Mouse (Mus musculus): ENCODE measurements around the gene Tefm. TPM values are rescaled to one million over a fixed set of nuclear protein-coding genes. Genes with fewer than 3 reads are reported as not detected.

Tefm gene
- total and polyA plus RNA-seq, 3 experiments, result 34.4 to 70.2 (median 43.9) TPM

DNA sequence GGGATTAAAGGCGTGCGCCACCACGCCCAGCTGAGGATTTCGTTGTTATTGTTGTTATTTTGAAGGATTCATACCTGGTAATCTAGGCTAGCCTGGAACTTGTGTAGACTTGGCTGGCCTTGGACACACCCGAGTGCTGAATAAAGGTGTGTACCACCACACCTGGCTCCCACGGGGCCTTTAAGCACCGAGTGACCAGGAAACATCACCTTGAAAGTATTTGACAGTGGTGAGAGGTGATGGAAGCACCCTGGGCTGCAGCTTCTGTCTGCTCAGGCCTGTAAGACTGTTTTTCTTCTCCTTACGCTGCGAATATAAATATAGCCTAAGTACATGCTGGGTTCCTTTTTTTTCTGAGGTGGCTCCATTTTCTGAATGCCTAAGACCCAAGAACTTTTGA is 26.1 kb upstream of the Tefm start:
- Histone ChIP-seq H3K36me3 (replicated peaks in 1 of 2; ENCODE audit: control insufficient read depth in 1 of 2, insufficient read depth in 1 of 2, low read length in 1 of 2) (peaks cover 0 to 14% of the 10 kb centered on the region in 2 experiments), H3K4me3 (replicated peaks in 1 of 3; ENCODE audit: low read depth in 2 of 3, low read length in 2 of 3, poor library complexity in 1 of 3) (no peak overlapping the region), H3K4me1 (ENCODE audit: control insufficient read depth in 1 of 2, insufficient read depth in 2 of 2) (peaks cover 37 to 70% of the 10 kb centered on the region in 2 experiments), H3K27ac (ENCODE audit: insufficient read depth, low read depth) (no peak overlapping the region), H3K9ac (ENCODE audit: insufficient read depth, low read depth) (no peak overlapping the region), H3K4me2 (ENCODE audit: insufficient read depth, low read depth, poor library complexity, severe bottlenecking) (no peak overlapping the region), H3K27me3 (replicated peaks) (no peaks in the 10 kb centered on the region), H3K79me2 (replicated peaks; ENCODE audit: control insufficient read depth, extremely low read depth, insufficient read depth, poor library complexity, severe bottlenecking) (no peaks in the 10 kb centered on the region), H3K9me3 (replicated peaks; ENCODE audit: low read length) (peaks cover 3% of the 10 kb centered on the region)
- TF ChIP-seq NELFE (IDR thresholded peaks at IDR 0.05; ENCODE audit: low read depth, low read length), result no peak
- in situ Hi-C loops (cut with MboI; ENCODE audit: low pct_ligation_motif_present, low pct_unique_long_range_greater_than_20kb, low sequenced_read_pairs), result no loop called here
- DNase-seq (ENCODE audit: extremely low read depth), result no peak
- dilution Hi-C loops (cut with MboI; ENCODE audit: extremely low pct_ligation_motif_present, extremely low pct_unique_long_range_greater_than_20kb, low sequenced_read_pairs), result no loop called here

DNA sequence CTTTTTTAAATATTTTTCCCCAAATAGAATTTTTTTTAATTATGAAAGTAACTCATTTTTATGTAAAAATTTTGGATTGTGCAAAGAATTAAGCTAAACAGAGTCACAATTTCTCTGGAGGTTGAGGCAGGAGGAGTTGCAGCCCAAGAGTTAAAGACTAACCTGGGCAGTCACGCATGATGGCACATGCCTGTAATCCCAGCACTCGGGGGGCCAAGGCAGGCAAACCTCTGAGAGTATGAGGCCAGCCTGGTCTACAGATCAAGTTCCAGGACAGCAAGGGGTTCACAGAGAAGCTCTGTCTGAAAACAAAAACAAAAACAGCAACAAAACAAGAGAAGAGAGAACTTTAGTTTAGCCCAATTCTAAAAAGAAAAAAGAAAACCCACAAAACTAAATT is 22.2 kb upstream of the Tefm start:
- H3K27ac ChIP-seq (ENCODE audit: insufficient read depth, low read depth), result no peak overlapping the region
- no peak for DNase-seq (ENCODE audit: extremely low read depth)
- H3K36me3 ChIP-seq (replicated peaks in 1 of 2; ENCODE audit: control insufficient read depth in 1 of 2, insufficient read depth in 1 of 2, low read length in 1 of 2), result peaks cover 0 to 14% of the 10 kb centered on the region in 2 experiments
- H3K79me2 ChIP-seq (replicated peaks; ENCODE audit: control insufficient read depth, extremely low read depth, insufficient read depth, poor library complexity, severe bottlenecking), result no peaks in the 10 kb centered on the region
- TF ChIP-seq GABPA (IDR thresholded peaks at IDR 0.05; ENCODE audit: insufficient replicate concordance, low read depth, low read length), result no peak
- peaks cover 3% of the 10 kb centered on the region for H3K9me3 ChIP-seq (replicated peaks; ENCODE audit: low read length)
- no peak overlapping the region for H3K9ac ChIP-seq (ENCODE audit: insufficient read depth, low read depth)
- H3K4me3 ChIP-seq (replicated peaks in 1 of 3; ENCODE audit: low read depth in 2 of 3, low read length in 2 of 3, poor library complexity in 1 of 3), result no peak overlapping the region
- H3K27me3 ChIP-seq (replicated peaks), result no peaks in the 10 kb centered on the region
- dilution Hi-C loops (cut with MboI; ENCODE audit: extremely low pct_ligation_motif_present, extremely low pct_unique_long_range_greater_than_20kb, low sequenced_read_pairs), result no loop called here
- H3K4me1 ChIP-seq (ENCODE audit: control insufficient read depth in 1 of 2, insufficient read depth in 2 of 2), result peaks cover 10 to 39% of the 10 kb centered on the region in 2 experiments; a peak in 3 of 4 replicates
- H3K4me2 ChIP-seq (ENCODE audit: insufficient read depth, low read depth, poor library complexity, severe bottlenecking), result no peak overlapping the region
- in situ Hi-C loops (cut with MboI; ENCODE audit: low pct_ligation_motif_present, low pct_unique_long_range_greater_than_20kb, low sequenced_read_pairs), result no loop called here

- no peak overlapping the region for H3K4me2 ChIP-seq (ENCODE audit: insufficient read depth, low read depth, poor library complexity, severe bottlenecking)
- no peak overlapping the region for H3K9ac ChIP-seq (ENCODE audit: insufficient read depth, low read depth)
- H3K27me3 ChIP-seq (replicated peaks), result no peaks in the 10 kb centered on the region
- in situ Hi-C loops (cut with MboI; ENCODE audit: low pct_ligation_motif_present, low pct_unique_long_range_greater_than_20kb, low sequenced_read_pairs), result no loop called here
- no peak overlapping the region for H3K4me3 ChIP-seq (replicated peaks in 1 of 3; ENCODE audit: low read depth in 2 of 3, low read length in 2 of 3, poor library complexity in 1 of 3)
- no peaks in the 10 kb centered on the region for H3K79me2 ChIP-seq (replicated peaks; ENCODE audit: control insufficient read depth, extremely low read depth, insufficient read depth, poor library complexity, severe bottlenecking)
- peaks cover 6 to 37% of the 10 kb centered on the region in 2 experiments; a peak in 3 of 4 replicates for H3K4me1 ChIP-seq (ENCODE audit: control insufficient read depth in 1 of 2, insufficient read depth in 2 of 2)
- H3K36me3 ChIP-seq (replicated peaks in 1 of 2; ENCODE audit: control insufficient read depth in 1 of 2, insufficient read depth in 1 of 2, low read length in 1 of 2), result peaks cover 0 to 10% of the 10 kb centered on the region in 2 experiments
- H3K9me3 ChIP-seq (replicated peaks; ENCODE audit: low read length), result peaks cover 3% of the 10 kb centered on the region
- DNase-seq (ENCODE audit: extremely low read depth), result no peak
- dilution Hi-C loops (cut with MboI; ENCODE audit: extremely low pct_ligation_motif_present, extremely low pct_unique_long_range_greater_than_20kb, low sequenced_read_pairs), result no loop called here
- H3K27ac ChIP-seq (ENCODE audit: insufficient read depth, low read depth), result no peak overlapping the region
- TF ChIP-seq RCOR1 (conservative IDR thresholded peaks at IDR 0.05; ENCODE audit: low read depth, low read length), result no peak
- no peak for TF ChIP-seq ZMIZ1 (IDR thresholded peaks at IDR 0.05; ENCODE audit: low read depth, low read length)
- no peak for TF ChIP-seq GABPA (IDR thresholded peaks at IDR 0.05; ENCODE audit: insufficient replicate concordance, low read depth, low read length)
- TF ChIP-seq MAX (IDR thresholded peaks at IDR 0.05; ENCODE audit: low read length), result peak; percentile 15; the same call in 1 of the 2 replicates
- no peak for TF ChIP-seq CHD1 (IDR thresholded peaks at IDR 0.05; ENCODE audit: low read depth, low read length)
- peak; percentile 49 for TF ChIP-seq EP300 (IDR thresholded peaks at IDR 0.05; ENCODE audit: low read length)
- TF ChIP-seq USF2 (conservative IDR thresholded peaks at IDR 0.05; ENCODE audit: low read depth, low read length), result no peak
- no peak for TF ChIP-seq MYC (IDR thresholded peaks at IDR 0.05; ENCODE audit: low read depth, low read length)
- TF ChIP-seq ELF1 (IDR thresholded peaks at IDR 0.05; ENCODE audit: low read depth, low read length), result no peak
- no peak for TF ChIP-seq JUN (IDR thresholded peaks at IDR 0.05; ENCODE audit: insufficient read depth, low read depth, low read length)
- TF ChIP-seq MEF2A (IDR thresholded peaks at IDR 0.05; ENCODE audit: borderline replicate concordance, low read depth, low read length), result no peak
Observed at GRCm38 (mm10) chr11:80163362-80164116, 21.6 kb upstream of the Tefm start.

Measured in CH12.LX (cell line).